Mouse (Mus musculus) liver, embryonic 14.5 days (tissue): ENCODE measurements around the gene Cd28. TPM values are rescaled to one million over a fixed set of nuclear protein-coding genes. Genes with fewer than 3 reads are reported as not detected.

Source experiments
- ATAC-seq: fragments of 200-750 bp; cut with Nextera tagmentation; 2 replicates; pipeline ENCODE4 v1.8.0; 2017; ENCODE audit warnings: moderate number of reproducible peaks, mild to moderate bottlenecking, moderate library complexity; ENCODE audit not compliant: insufficient read depth
- DNase-seq, 3 experiments: peaks; one replicate each; pipeline ENCODE4 v3.0.0-alpha.2; 2012 to 2013; ENCODE audit warnings: low read depth in 3 of 3, low spot score in 3 of 3
- H3K27ac ChIP-seq: fragments of 300-500 bp; sonication (generic); 2 replicates; pipeline ENCODE4 v1.5.1; 2014; ENCODE audit warnings: moderate library complexity, mild to moderate bottlenecking, control low read depth, inconsistent platforms
- H3K27me3 ChIP-seq: fragments of 300-500 bp; sonication (generic); 2 replicates; pipeline ENCODE4 v1.6.1; 2014; ENCODE audit warnings: mild to moderate bottlenecking, low read length, moderate library complexity; ENCODE audit not compliant: control insufficient read depth, insufficient read depth
- H3K36me3 ChIP-seq: fragments of 300-500 bp; sonication (generic); replicated peaks from 2 replicates; pipeline ENCODE4 v1.6.1; 2014; ENCODE audit warnings: low read depth; ENCODE audit not compliant: control insufficient read depth, insufficient read depth
- H3K4me1 ChIP-seq, 2 experiments: fragments of 200-500 bp in 1 of 2; fragments of 300-500 bp in 1 of 2; sonication (generic) in 1 of 2; replicated peaks; 2 replicates each; pipeline ENCODE4 v1.6.1; 2012 to 2014; ENCODE audit warnings: antibody characterized with exemption in 1 of 2, inconsistent platforms in 1 of 2, low read length in 1 of 2; ENCODE audit not compliant: control insufficient read depth in 2 of 2, insufficient read depth in 2 of 2
- H3K4me2 ChIP-seq: fragments of 300-500 bp; sonication (generic); 2 replicates; pipeline ENCODE4 v1.6.1; 2014; ENCODE audit warnings: low read depth, mild to moderate bottlenecking, control low read depth, moderate library complexity
- H3K4me3 ChIP-seq, 2 experiments: fragments of 200-500 bp in 1 of 2; fragments of 300-500 bp in 1 of 2; sonication (generic) in 1 of 2; 2 replicates each; pipeline ENCODE4 v1.5.1; 2012 to 2014; ENCODE audit warnings: low read depth in 2 of 2, low read length in 2 of 2, mild to moderate bottlenecking in 2 of 2, control low read depth in 1 of 2, inconsistent platforms in 1 of 2, moderate library complexity in 1 of 2; ENCODE audit not compliant: insufficient read depth in 1 of 2
- H3K9ac ChIP-seq: fragments of 300-500 bp; sonication (generic); replicated peaks from 2 replicates; pipeline ENCODE4 v1.6.1; 2014; ENCODE audit warnings: mild to moderate bottlenecking, control low read depth, moderate library complexity
- H3K9me3 ChIP-seq: fragments of 300-500 bp; sonication (generic); 2 replicates; pipeline ENCODE4 v1.6.1; 2016; ENCODE audit warnings: low read length, mixed read lengths; ENCODE audit not compliant: control insufficient read depth
- CTCF ChIP-seq: IDR thresholded peaks from 2 replicates; pipeline ENCODE4 v1.5.1; 2016; ENCODE audit warnings: antibody characterized with exemption, low read depth, control low read depth
- EP300 ChIP-seq: IDR thresholded peaks from 2 replicates; pipeline ENCODE4 v1.6.1; 2016; ENCODE audit warnings: antibody characterized with exemption, low read depth
- WGBS: fragments of 180-500 bp; shearing (Covaris S2); extraction: QIAGEN DNeasy Blood & Tissue Kit; methylation state at CpG from one replicate; pipeline ENCODE4 v1.1.7; 2014; ENCODE audit not compliant: insufficient replicate concordance; 5-methylcytosine and 5-hydroxymethylcytosine counted together
- polyA plus RNA-seq, 2 experiments: library from polyadenylated mRNA; depleted of rRNA in 1 of 2; stranded (reverse) in 1 of 2; unstranded in 1 of 2; fragments of >200 nt; fragmentation: Nextera tagmentation in 1 of 2; extraction: Ambion mirVana in 1 of 2; gene quantifications; 2 replicates each; pipeline versions ENCODE4 v1.2.1 to v1.2.3; 2012 to 2014

Cd28 gene
- polyA plus RNA-seq, 2 experiments, result 0.04 TPM; not detected in 1

DNA sequence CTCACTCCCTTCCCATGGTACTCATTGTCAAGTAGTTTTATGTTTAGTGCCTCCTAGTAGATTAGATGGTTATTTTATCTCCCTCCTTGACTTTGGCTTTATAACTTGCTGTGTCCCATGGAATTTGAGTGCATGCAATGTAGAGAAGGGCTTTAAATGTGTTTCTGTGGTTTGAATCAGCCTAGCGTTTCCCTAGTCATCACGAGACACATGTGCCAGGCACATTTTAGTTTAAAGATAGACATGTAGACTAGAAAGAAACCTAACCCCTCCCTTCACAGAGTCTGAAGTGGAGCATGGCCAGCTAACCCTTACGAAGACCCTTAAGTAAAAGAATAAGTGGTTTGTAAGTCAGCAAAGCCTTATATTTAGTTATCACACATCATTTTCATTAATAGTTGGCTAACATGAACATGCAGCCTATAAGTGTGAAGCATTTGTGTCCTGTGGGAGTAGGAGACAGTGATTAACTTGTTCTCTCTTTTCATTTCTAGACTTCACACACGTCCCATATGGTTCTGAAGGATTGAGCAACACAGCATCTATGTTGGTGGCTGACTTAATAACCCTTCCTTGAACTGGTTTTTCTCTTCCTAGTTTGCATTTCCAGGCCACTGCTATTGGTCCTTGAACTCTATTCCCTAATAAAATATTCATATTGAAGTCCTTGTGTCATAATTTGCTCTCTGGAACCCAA, 86.7 kb downstream of the Cd28 start:
- no peaks in the 10 kb centered on the region for H3K36me3 ChIP-seq
- TF ChIP-seq CTCF (no peak), EP300 (no peak)
- WGBS, result 60% methylated on average over 4 of the region's 4 CpGs
- ATAC-seq, result no peak
- H3K27ac ChIP-seq, result no peak overlapping the region
- no peak for DNase-seq
- H3K27me3 ChIP-seq, result no peaks in the 10 kb centered on the region
- H3K4me3 ChIP-seq, result no peak overlapping the region
- no peaks in the 10 kb centered on the region; a peak in 1 of 4 replicates for H3K4me1 ChIP-seq
- no peak overlapping the region for H3K4me2 ChIP-seq
- no peak overlapping the region for H3K9ac ChIP-seq
- H3K9me3 ChIP-seq, result no peaks in the 10 kb centered on the region

- H3K9ac ChIP-seq, result no peak overlapping the region
- H3K27ac ChIP-seq, result no peak overlapping the region
- no peaks in the 10 kb centered on the region for H3K9me3 ChIP-seq
- no peaks in the 10 kb centered on the region for H3K36me3 ChIP-seq
- TF ChIP-seq CTCF (no peak), EP300 (no peak)
- no peak for ATAC-seq
- no peak for DNase-seq
- no peak overlapping the region for H3K4me3 ChIP-seq
- H3K4me2 ChIP-seq, result no peak overlapping the region
- H3K4me1 ChIP-seq, result no peaks in the 10 kb centered on the region; a peak in 1 of 4 replicates
- 53% methylated on average over 6 of the region's 6 CpGs for WGBS
- no peaks in the 10 kb centered on the region for H3K27me3 ChIP-seq
Observed at GRCm38 (mm10) chr1:60803825-60804696, 87.5 kb downstream of the Cd28 start.

GRCm38 (mm10) chr1:60805178-60805577, 88.6 kb downstream of the Cd28 start:
- H3K9me3 ChIP-seq, result no peaks in the 10 kb centered on the region
- H3K9ac ChIP-seq, result no peak overlapping the region
- ATAC-seq (no peak), DNase-seq (no peak)
- H3K4me1 ChIP-seq, result no peaks in the 10 kb centered on the region; a peak in 1 of 4 replicates
- no peaks in the 10 kb centered on the region for H3K27me3 ChIP-seq
- no peak overlapping the region for H3K27ac ChIP-seq
- H3K36me3 ChIP-seq, result no peaks in the 10 kb centered on the region
- H3K4me2 ChIP-seq, result no peak overlapping the region
- H3K4me3 ChIP-seq, result no peak overlapping the region
- 66% methylated on average over 1 of the region's 1 CpGs for WGBS
- TF ChIP-seq EP300 (no peak), CTCF (no peak)

DNA sequence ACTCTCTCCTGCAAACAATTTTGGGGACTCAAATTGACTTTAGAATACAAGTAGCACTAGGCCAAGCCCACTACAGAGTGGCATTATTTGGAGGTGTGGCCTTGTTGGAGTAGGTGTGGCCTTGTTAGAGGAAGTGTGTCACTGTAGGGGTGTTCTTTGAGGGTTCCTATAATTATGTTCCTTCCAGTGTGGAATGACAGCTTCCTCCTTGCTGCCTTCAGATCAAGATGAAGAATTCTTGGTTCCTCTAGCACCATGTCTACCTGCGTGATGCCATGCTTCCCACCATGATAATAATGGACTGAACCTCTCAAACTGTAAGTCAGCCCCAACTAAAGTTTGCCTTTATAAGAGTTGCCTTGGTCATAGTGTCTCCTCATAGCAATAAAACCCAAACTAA, 91.1 kb downstream of the Cd28 start:
- 72% methylated on average over 1 of the region's 1 CpGs for WGBS
- ATAC-seq, result no peak

GRCm38 (mm10) chr1:60808466-60808865, 91.9 kb downstream of the Cd28 start:
- WGBS, result 61% methylated on average over 2 of the region's 2 CpGs
- no peak for DNase-seq
- H3K4me1 ChIP-seq, result no peaks in the 10 kb centered on the region; a peak in 1 of 4 replicates
- H3K27ac ChIP-seq, result no peak overlapping the region
- no peaks in the 10 kb centered on the region for H3K36me3 ChIP-seq
- H3K27me3 ChIP-seq, result no peaks in the 10 kb centered on the region
- TF ChIP-seq CTCF (no peak), EP300 (no peak)
- H3K4me2 ChIP-seq, result no peak overlapping the region
- no peak for ATAC-seq
- H3K9me3 ChIP-seq, result no peaks in the 10 kb centered on the region
- no peak overlapping the region for H3K4me3 ChIP-seq
- no peak overlapping the region for H3K9ac ChIP-seq

More for the DNA sequence above, 91.1 kb downstream of the Cd28 start:
- no peak overlapping the region for H3K4me3 ChIP-seq
- no peak overlapping the region for H3K27ac ChIP-seq
- H3K36me3 ChIP-seq, result no peaks in the 10 kb centered on the region
- H3K9me3 ChIP-seq, result no peaks in the 10 kb centered on the region
- no peak for TF ChIP-seq CTCF
- no peak for TF ChIP-seq EP300
- no peak overlapping the region for H3K4me2 ChIP-seq
- no peaks in the 10 kb centered on the region for H3K27me3 ChIP-seq
- no peak overlapping the region for H3K9ac ChIP-seq
- no peaks in the 10 kb centered on the region; a peak in 1 of 4 replicates for H3K4me1 ChIP-seq
- DNase-seq, result no peak
